Comparison of ENCODE assay signal across 25 mouse cellular contexts in the genomic region with DNA sequence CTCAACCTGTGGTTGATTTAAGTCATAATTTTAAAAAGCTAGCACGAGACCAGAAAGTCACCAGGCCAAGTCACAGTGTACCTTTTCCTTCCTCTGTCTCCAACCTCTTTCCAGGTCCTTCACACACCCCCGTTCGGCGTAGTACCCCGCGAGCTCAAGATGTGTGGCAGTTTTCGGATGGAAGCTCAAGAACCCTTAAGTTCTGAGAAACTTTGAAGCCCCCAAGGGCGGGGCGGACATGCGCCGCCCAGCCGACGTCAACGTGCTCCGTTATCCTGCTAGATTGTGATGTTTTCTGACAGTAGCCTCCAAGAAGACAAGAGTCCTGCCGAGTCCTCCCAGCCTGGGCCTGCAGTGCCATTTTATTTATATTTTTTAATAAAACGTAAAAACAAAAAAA.
"Had no signal": no experiment of that assay in that cellular context is flagged by ENCODE, and none has a peak within 500 bp of the region (broad histone marks: within the 10 kb centered on the region; RNA-seq: fewer than 3 reads in every experiment).

No protein-coding gene starts in this region.

- H3K27ac ChIP-seq: heart, adult 2 months; heart, embryonic 13.5 days; heart, embryonic 15.5 days; hindbrain, embryonic 10.5 days; hindbrain, embryonic 12.5 days; hindbrain, embryonic 14.5 days; intestine, embryonic 15.5 days; layer of hippocampus, adult 2 months; left cerebral cortex, adult 2 months; limb, embryonic 10.5 days; limb, embryonic 12.5 days had no signal

- H3K4me2 ChIP-seq: heart, embryonic 11.5 days; heart, embryonic 13.5 days; heart, embryonic 15.5 days; hindbrain, embryonic 12.5 days; hindbrain, embryonic 14.5 days; intestine, embryonic 15.5 days; limb, embryonic 12.5 days; liver, embryonic 11.5 days; liver, embryonic 13.5 days had no signal

- H3K9ac ChIP-seq: heart, embryonic 13.5 days; heart, embryonic 15.5 days; hindbrain, embryonic 12.5 days; hindbrain, embryonic 14.5 days; intestine, embryonic 15.5 days; limb, embryonic 12.5 days; liver, embryonic 13.5 days had no signal

- H3K27me3 ChIP-seq: heart, embryonic 13.5 days; heart, embryonic 15.5 days; hindbrain, embryonic 12.5 days; intestine, embryonic 15.5 days; limb, embryonic 12.5 days; liver, embryonic 13.5 days had no signal

- H3K4me3 ChIP-seq: heart, adult 2 months; heart, embryonic 13.5 days; heart, embryonic 15.5 days; hindbrain, embryonic 10.5 days; hindbrain, embryonic 12.5 days; intestine, embryonic 15.5 days; layer of hippocampus, adult 2 months; left cerebral cortex, adult 2 months; limb, embryonic 10.5 days; limb, embryonic 12.5 days; liver, embryonic 13.5 days had no signal

- ATAC-seq: inflammation-experienced regulatory T-cells, adult 6 months; intestine, embryonic 15.5 days; intestine, postnatal 0 days had no signal

- H3K36me3 ChIP-seq: heart, embryonic 15.5 days; hindbrain, embryonic 12.5 days; intestine, embryonic 15.5 days had no signal

- DNase-seq: gastrocnemius, postnatal 25 days; heart, adult 2 months; heart, postnatal 14 days; heart, postnatal 36 days; kidney, adult 18-20 months; kidney, adult 8-10 months; kidney, postnatal 10 days; kidney, postnatal 25 days; kidney, postnatal 4 days; liver; liver, embryonic 13.5 days had no signal

- H3K4me1 ChIP-seq: heart, embryonic 13.5 days; heart, embryonic 15.5 days; hindbrain, embryonic 12.5 days; intestine, embryonic 15.5 days; limb, embryonic 12.5 days had no signal

- H3K9me3 ChIP-seq: heart, embryonic 13.5 days; heart, embryonic 15.5 days; hindbrain, embryonic 10.5 days; hindbrain, embryonic 12.5 days; intestine, embryonic 15.5 days; limb, embryonic 10.5 days; limb, embryonic 12.5 days; liver, embryonic 13.5 days had no signal
